Mouse (Mus musculus) thymus, postnatal 14 days (tissue): ENCODE data around the gene Tram2.

Experiments
- DNase-seq: peaks from one replicate; pipeline ENCODE4 v3.0.0; 2021

The Tram2 gene

DNA sequence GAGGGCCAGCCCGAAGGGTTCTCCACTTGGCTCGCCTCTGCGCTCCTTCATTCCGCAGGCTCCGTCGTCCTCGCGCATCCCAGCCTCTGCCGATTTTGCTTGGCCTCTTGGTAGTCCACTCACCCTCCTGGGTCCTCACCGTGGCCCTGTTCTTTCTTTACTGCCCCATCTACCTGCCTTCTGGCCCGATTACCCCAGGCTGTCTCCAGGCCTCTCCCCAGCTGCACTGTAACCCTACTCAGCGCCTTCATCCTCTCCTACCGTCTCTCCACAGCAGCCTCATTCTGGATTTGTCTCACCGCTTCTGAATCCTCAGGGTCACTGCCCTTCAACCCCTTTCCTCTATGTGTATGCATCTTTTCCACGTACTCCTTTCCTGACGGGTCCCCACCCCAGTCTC lies 127.2 kb downstream of the Tram2 start:
- DNase-seq, result no peak

GRCm38 (mm10) chr1:20951300-20951763 lies 127.7 kb downstream of the Tram2 start, which contains the start of gene Efhc1:
Gene Efhc1, plus strand, starts transcription at chr1:20951626.
- DNase-seq, result peak; percentile 91
